Mouse (Mus musculus) cerebellum, adult 2 months (tissue): ENCODE results near the gene Kcne1.

Source experiments
- CTCF ChIP-seq: fragments of 200-500 bp; IDR thresholded peaks from 2 replicates; pipeline ENCODE4 v1.5.1; 2011; ENCODE audit warnings: low read depth, mild to moderate bottlenecking, control low read depth, low read length, moderate library complexity, borderline replicate concordance; ENCODE audit not compliant: insufficient read depth
- POLR2A ChIP-seq: fragments of 200-500 bp; IDR thresholded peaks from 2 replicates; pipeline ENCODE4 v1.6.1; 2011; ENCODE audit warnings: low read length, control low read depth, borderline replicate concordance; ENCODE audit not compliant: insufficient read depth

DNA sequence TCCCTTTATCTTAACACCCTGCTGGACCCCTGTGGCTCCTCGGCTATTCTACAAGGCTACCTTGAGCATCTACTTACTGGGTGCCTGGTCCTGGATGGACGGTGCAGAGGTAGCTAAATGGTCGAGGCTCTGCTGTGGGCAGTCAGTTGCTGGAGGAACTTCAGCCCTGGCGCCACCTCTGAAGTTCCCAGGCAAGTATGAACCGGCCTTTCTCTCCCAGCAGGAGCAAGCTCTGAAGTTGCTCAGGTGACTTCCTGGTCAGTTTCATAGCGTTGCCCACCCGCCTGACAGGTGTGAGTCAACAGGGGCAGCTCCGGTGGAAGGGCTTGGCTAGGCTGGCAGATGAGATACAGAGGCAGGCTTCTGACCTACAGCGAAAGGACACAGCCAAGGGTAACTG, at the start of gene Kcne1:
- no peak for TF ChIP-seq CTCF
- TF ChIP-seq POLR2A = no peak
